Mouse (Mus musculus): ENCODE measurements around the gene Gdpd1.
"Not testable (repeated sequence)": the region's sequence is repeated elsewhere in the genome, so short reads cannot be mapped to it uniquely, and the experiment has no call there.

Gdpd1 gene

GRCm38 (mm10) chr11:87073866-87074440 lies at the start of gene Gdpd1:
Gene Gdpd1, minus strand, starts transcription at chr11:87074062.
- DNase-seq (ENCODE audit: low read depth, low spot score): peak; percentile 73

- DNase-seq (ENCODE audit: low read depth, low spot score): no peak
Observed at GRCm38 (mm10) chr11:87121864-87122263, 48.0 kb upstream of the Gdpd1 start.

DNA sequence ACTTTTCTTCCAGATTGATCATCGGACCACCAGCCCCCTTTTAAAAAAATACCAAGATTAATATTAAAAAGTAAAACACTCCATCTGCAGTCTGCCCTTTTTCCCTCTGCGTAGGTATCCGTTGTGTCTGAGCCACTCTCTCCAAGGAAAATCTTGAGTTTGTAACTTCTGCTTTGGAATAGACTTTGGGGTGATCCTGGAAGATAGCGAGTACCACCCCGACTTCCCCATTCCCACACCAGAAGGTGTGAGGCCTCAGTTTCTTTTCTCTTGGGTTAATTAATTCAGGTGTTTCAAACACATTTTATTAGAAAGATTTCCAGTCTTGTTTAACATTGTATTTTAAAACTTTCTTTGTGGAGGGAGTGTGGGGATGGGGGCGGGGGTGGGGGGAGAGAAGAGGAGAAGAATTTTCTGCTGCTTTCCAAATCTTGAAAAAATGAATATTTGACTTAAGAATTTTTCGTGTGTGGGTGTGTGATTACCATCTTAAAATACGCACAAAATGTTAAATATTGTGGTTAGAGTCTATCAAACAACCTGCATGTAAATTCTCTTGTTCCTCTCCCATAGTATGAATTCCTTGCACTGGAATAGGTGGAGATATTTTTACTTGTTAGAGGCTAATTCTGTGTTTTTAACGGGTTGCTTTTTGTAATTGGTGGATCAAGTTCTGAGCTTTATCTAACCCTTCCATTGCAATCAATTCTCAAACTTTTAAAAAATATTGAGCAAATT lies 36.5 kb upstream of the Gdpd1 start:
- DNase-seq (ENCODE audit: low read depth, low spot score): no peak

DNA sequence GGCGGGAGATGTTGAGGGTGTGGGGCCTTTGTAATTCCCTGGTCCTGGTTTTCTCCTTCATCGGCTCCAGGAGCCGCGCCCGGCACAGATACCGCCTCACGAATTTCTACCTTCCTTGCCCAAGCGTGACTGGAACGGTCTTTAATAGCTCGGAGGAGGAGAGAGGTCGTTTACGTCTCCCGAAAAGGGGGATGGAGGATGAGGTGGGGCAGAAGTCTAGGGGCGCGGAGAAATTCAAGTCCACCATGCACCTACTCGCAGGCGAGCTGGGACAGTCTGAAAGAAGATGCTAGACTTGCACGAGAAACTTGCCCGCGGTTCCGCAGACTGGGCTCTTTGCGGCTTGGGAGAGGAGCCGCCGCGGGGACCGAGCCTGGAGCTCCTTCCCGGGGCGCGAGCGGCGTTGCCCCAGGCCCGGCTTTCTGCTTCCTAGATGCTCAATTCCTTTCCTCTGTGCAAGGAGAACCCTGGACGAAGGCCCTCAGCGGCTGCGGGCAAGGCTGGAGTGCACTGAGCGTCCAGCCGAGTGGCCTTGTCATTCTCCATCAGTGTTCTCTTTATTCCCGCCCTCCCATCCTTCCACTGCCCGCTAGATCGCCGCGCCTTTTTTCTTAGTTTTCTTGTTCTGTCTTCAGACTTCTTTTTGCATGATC lies 35.8 kb upstream of the Gdpd1 start:
- no peak for DNase-seq (ENCODE audit: low read depth, low spot score)

- peak; percentile 98 for DNase-seq (ENCODE audit: low read depth, low spot score)
Observed at GRCm38 (mm10) chr11:87108755-87109518, 35.1 kb upstream of the Gdpd1 start, which contains the start of gene Ska2. Gene Ska2, plus strand, starts transcription at chr11:87109234.

GRCm38 (mm10) chr11:87108409-87108754 lies 34.5 kb upstream of the Gdpd1 start, which contains the start of gene Prr11:
Gene Prr11, minus strand, starts transcription at chr11:87108708.
- DNase-seq (ENCODE audit: low read depth, low spot score): no peak

GRCm38 (mm10) chr11:87087142-87087541 lies 13.3 kb upstream of the Gdpd1 start:
- DNase-seq (ENCODE audit: low read depth, low spot score): no peak

GRCm38 (mm10) chr11:87086290-87086984 lies 12.6 kb upstream of the Gdpd1 start, which contains the start of gene Smg8:
Gene Smg8, minus strand, starts transcription at chr11:87086774.
- peak; percentile 84 for DNase-seq (ENCODE audit: low read depth, low spot score)

DNA sequence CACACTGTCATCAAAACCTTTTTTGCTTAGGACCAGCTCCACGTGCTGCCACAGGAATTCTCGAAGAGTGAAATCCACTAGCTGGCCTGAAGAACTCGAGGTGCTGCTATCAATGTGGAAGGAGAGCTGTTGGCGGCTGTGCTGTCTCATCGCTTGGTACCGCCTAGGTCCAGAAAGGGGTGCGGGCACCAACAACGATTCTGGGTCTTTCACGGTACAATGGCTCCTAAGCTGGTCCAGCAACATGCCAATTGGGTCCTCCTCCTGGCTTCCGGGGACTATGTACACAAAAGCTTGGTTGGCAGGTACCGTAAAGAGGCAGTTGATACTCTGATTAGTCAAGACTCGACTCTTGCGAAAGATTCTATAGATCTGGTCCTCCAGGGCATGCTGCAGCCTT lies 11.6 kb upstream of the Gdpd1 start:
- DNase-seq (ENCODE audit: low read depth, low spot score): no peak

- no peak for DNase-seq (ENCODE audit: low read depth, low spot score)
Observed at GRCm38 (mm10) chr11:87083712-87084111, 9.8 kb upstream of the Gdpd1 start.

GRCm38 (mm10) chr11:87073343-87073865 lies 458 bp downstream of the Gdpd1 start:
- DNase-seq (ENCODE audit: low read depth, low spot score): peak; percentile 46

GRCm38 (mm10) chr11:87062087-87062486 lies 11.8 kb downstream of the Gdpd1 start:
- DNase-seq (ENCODE audit: low read depth, low spot score): no peak

GRCm38 (mm10) chr11:87060410-87060809 lies 13.5 kb downstream of the Gdpd1 start:
- DNase-seq (ENCODE audit: low read depth, low spot score): no peak

- no peak for DNase-seq (ENCODE audit: low read depth, low spot score)
Observed at GRCm38 (mm10) chr11:87056286-87056685, 17.6 kb downstream of the Gdpd1 start.

- DNase-seq (ENCODE audit: low read depth, low spot score): not testable (repeated sequence)
Observed at GRCm38 (mm10) chr11:87048900-87049299, 25.0 kb downstream of the Gdpd1 start.

DNA sequence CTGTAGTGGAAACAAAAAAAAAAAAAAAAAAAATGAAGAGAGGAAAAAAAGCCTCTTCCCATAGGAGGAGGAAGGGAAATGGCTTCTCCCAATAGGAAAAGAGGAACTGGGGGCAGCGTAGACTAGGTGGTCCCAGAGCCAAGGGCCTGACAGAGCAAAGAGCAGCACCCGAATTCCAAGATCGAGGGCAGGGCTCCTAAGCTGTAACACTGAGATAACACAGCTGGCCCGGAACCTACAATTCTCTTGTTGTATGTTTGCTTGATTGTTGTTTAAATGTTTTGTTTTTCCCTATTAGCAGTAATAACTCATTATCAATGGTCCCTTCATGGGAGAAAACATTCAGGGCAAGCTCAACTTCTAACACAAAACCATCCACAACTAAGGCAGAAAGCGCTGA lies 26.9 kb downstream of the Gdpd1 start:
- no peak for DNase-seq (ENCODE audit: low read depth, low spot score)

GRCm38 (mm10) chr11:87043052-87043451 lies 30.8 kb downstream of the Gdpd1 start:
- DNase-seq (ENCODE audit: low read depth, low spot score): no peak

DNA sequence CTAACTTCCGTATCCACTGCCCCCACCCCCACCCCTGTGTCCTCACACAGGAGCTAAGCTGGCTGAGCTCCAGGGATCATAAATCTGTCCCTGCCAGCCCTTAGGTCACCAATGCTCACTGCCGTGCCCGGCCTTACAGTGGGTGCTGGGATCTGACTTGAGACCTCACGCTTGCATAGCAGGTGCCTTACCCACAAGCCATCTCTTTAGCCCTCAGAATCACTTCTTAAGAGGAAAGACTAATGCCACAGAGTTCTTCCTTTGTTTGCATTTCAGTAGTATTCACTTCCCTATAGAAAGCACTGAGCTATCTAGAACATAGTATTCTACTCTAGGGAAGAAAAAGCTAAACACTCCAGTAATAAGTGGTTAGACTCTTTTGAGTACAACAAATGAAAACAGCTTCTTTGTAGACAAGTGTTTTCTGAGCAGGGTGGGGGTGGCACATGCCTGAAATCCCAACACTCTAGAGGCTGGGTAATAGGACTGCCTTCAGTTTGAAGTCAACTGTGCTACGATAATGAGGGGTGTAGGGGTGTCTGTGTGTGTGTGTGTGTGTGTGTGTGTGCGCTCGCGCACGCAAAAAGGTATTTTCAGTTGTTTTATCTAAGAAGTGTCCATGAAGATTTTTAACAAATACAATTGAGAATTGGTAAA lies 34.4 kb downstream of the Gdpd1 start:
- peak; percentile 49 for DNase-seq (ENCODE audit: low read depth, low spot score)

DNA sequence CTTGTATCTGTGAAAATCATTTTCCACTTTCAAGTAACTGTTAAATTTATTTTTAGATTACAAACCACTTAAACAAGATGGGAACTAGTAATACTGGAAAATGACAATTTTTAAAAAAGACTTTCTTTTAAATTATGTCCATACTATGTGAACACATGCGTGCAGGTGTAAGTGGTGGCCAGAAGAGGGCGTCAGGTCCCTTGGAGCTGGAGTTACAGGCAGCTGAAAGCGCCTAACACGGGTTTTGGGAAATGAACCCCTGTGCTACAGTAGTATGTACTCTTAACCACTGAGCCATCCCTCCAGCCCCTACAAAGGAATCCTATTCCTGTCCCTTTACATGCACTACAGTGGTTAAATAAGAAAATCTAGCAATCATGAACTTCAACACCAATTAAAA lies 37.7 kb downstream of the Gdpd1 start:
- no peak for DNase-seq (ENCODE audit: low read depth, low spot score)

DNA sequence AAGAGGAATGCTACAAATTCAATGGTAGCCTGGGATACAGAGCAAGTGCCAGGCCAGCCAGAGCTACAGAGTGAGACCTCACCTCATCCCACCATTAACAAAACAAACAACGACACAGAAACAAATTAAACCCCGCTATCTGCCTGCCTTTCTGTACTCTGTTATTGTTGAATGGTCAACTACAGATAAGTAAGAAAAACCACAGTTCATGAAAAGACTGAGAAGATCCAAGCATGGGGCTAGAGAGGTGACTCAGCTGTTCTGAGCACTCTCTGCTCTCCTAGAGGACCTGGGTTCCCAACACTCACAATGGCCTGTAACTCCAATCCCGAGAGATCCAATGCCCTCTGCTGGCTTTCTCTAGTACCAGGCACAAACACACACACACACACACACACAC lies 45.6 kb downstream of the Gdpd1 start:
- DNase-seq (ENCODE audit: low read depth, low spot score): no peak
